Mouse (Mus musculus): ENCODE data around the gene Chtop.

DNA sequence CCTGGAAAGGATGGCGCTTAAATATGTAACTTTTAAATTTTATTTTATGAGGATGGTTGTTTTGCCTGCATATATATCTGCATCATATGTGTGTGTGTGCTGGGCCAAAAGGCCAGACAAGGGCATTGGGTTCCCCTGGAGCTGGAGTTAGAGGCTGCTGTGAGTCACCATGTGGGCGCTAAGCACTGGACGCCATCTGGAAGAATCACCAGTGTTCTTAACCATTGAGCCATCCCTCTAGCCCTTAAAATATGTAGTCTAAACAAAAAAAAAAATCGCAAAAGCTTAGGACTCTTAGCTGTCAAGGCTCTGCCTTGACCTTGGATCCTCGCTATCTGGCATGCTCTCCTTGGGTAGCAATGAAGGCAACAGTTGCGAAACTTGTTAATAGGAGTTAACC, 20.7 kb downstream of the Chtop start:
- TF ChIP-seq MAZ (IDR thresholded peaks at IDR 0.05; ENCODE audit: low read depth, low read length) (no peak), MAX (IDR thresholded peaks at IDR 0.05; ENCODE audit: low read length) (no peak), SMC3 (IDR thresholded peaks at IDR 0.05; ENCODE audit: low read depth, low read length) (no peak), ZNF384 (IDR thresholded peaks at IDR 0.05; ENCODE audit: low read depth, low read length) (no peak), POLR2A (IDR thresholded peaks at IDR 0.05; ENCODE audit: control insufficient read depth in 1 of 2, insufficient read depth in 1 of 2, low read depth in 1 of 2, low read length in 2 of 2, poor library complexity in 1 of 2) (no peak), CTCF (IDR thresholded peaks at IDR 0.05 in 2 of 3, conservative IDR thresholded peaks at IDR 0.05 in 1 of 3; ENCODE audit: control insufficient read depth in 1 of 3, insufficient read depth in 1 of 3, low read depth in 2 of 3, low read length in 3 of 3, poor library complexity in 1 of 3, severe bottlenecking in 1 of 3) (no peak), CHD2 (IDR thresholded peaks at IDR 0.05; ENCODE audit: low read length) (no peak), TAL1 (IDR thresholded peaks at IDR 0.05; ENCODE audit: low read length) (no peak), GATA1 (IDR thresholded peaks at IDR 0.05; ENCODE audit: low read depth, low read length) (no peak), POLR2AphosphoS2 (IDR thresholded peaks at IDR 0.05; ENCODE audit: low read length) (peak; percentile 35), ETS1 (IDR thresholded peaks at IDR 0.05; ENCODE audit: low read depth, low read length) (no peak), RAD21 (IDR thresholded peaks at IDR 0.05; ENCODE audit: low read depth, low read length) (no peak), MEF2A (IDR thresholded peaks at IDR 0.05; ENCODE audit: extremely low read depth, insufficient replicate concordance, low read depth, low read length, poor library complexity, severe bottlenecking) (no peak), EP300 (IDR thresholded peaks at IDR 0.05; ENCODE audit: low read depth in 1 of 2, low read length in 2 of 2) (no peak)

Measured in MEL (cell line).